ENCODE assay signal across 10 mouse cellular contexts in the genomic region with DNA sequence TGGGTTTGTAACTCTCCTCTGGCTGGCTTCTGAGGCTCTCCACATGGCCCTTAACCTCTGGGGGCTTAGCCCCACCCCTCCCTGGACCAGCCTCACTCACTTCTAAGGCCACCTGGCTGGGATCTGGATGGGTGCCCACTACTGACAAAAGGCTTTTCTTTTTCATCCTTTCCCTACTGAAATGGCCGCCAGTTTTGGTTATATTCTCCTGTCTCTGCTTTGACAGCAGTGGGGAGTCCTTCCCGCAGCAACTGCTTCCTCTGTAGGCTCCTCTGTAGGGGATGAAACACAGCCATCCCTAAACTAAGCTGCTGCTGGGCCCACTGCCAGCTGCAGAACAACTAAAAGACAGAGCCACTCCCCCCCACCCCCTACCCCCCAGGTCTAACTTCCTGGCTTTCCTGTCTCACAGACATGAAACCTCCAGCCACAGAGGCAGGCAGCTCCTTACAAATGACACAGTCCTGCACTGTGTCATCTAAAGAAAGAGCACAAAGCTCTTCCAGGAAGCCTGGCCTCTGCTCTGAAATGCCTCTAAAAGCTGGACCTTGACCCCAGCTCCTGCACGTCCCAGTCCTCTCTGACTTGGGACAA. TPM values are rescaled to one million over a fixed set of nuclear protein-coding genes. Genes with fewer than 3 reads are reported as not detected.
DNase-seq lines count a peak whose midpoint lies in the region; ATAC-seq and TF ChIP-seq lines count a peak whose summit lies in the region.
"Had no signal": no experiment of that assay in that cellular context is flagged by ENCODE, and none has a peak within 500 bp of the region (broad histone marks: within the 10 kb centered on the region; RNA-seq: fewer than 3 reads in every experiment).

No protein-coding gene starts in this region.

- H3K4me1 ChIP-seq in heart, postnatal 0 days (ENCODE audit: control insufficient read depth, insufficient read depth), result peaks cover 13% of the 10 kb centered on the region; the same call in 1 of the 2 replicates
- peaks cover 8% of the 10 kb centered on the region for H3K4me1 ChIP-seq in heart, adult 2 months (ENCODE audit: control insufficient read depth, insufficient read depth, low read length)
- peaks cover 12 to 32% of the 10 kb centered on the region in 2 experiments for H3K4me1 ChIP-seq in MEL (ENCODE audit: control insufficient read depth in 1 of 2, insufficient read depth in 2 of 2, low read length in 2 of 2)
- peaks cover 21% of the 10 kb centered on the region for H3K4me1 ChIP-seq in forebrain, embryonic 15.5 days
- peaks cover 58% of the 10 kb centered on the region for H3K4me1 ChIP-seq in liver, embryonic 15.5 days (replicated peaks)

- ATAC-seq in heart, postnatal 0 days (ENCODE audit: insufficient read depth, low read depth), result peak; percentile 18; the same call in 1 of the 2 replicates
- ATAC-seq in forebrain, embryonic 15.5 days (replicated peaks), result no peak
- ATAC-seq in liver, embryonic 15.5 days (ENCODE audit: insufficient read depth), result no peak

- TF ChIP-seq EP300 in heart, postnatal 0 days (IDR thresholded peaks at IDR 0.05; ENCODE audit: low read depth), result no peak
- no peak for TF ChIP-seq EP300 in heart, adult 2 months (IDR thresholded peaks at IDR 0.05; ENCODE audit: insufficient read depth, low read depth, low read length)
- no peak for TF ChIP-seq EP300 in MEL (IDR thresholded peaks at IDR 0.05; ENCODE audit: low read depth in 1 of 2, low read length in 2 of 2)

- no peaks in the 10 kb centered on the region for H3K36me3 ChIP-seq in heart, postnatal 0 days (replicated peaks; ENCODE audit: control insufficient read depth, insufficient read depth, low read length)
- no peaks in the 10 kb centered on the region for H3K36me3 ChIP-seq in heart, adult 2 months (ENCODE audit: control insufficient read depth, insufficient read depth, low read length)
- peaks cover 0 to 24% of the 10 kb centered on the region in 2 experiments; a peak in 2 of 4 replicates for H3K36me3 ChIP-seq in MEL (ENCODE audit: control insufficient read depth in 1 of 2, insufficient read depth in 2 of 2, low read length in 2 of 2)
- no peaks in the 10 kb centered on the region for H3K36me3 ChIP-seq in forebrain, embryonic 15.5 days
- H3K36me3 ChIP-seq in liver, embryonic 15.5 days (replicated peaks), result no peaks in the 10 kb centered on the region

- no peak overlapping the region for H3K4me2 ChIP-seq in heart, postnatal 0 days (ENCODE audit: low read depth, low read length)
- H3K4me2 ChIP-seq in forebrain, embryonic 15.5 days (replicated peaks), result no peak overlapping the region
- H3K4me2 ChIP-seq in liver, embryonic 15.5 days, result no peak overlapping the region

- no peak for DNase-seq in heart, postnatal 0 days (ENCODE audit: low spot score)
- DNase-seq in heart, adult 2 months, result no peak
- DNase-seq in MEL (ENCODE audit: low read depth, low spot score), result peak; percentile 62
- DNase-seq in layer of hippocampus, postnatal 10 days (ENCODE audit: low spot score in 2 of 2), result no peak
- DNase-seq in left cerebral cortex, postnatal 4 days, result no peak
- DNase-seq in c-Kit-positive CD71-positive TER-119-positive erythroid progenitor cells, embryonic 14.5 days (ENCODE audit: low spot score), result no peak
- DNase-seq: thymus, postnatal 36 days had no signal

- H3K27ac ChIP-seq in heart, postnatal 0 days (ENCODE audit: low read depth), result peak overlapping the region; percentile 14; the same call in 1 of the 2 replicates
- H3K27ac ChIP-seq in heart, adult 2 months, result no peak overlapping the region
- peak overlapping the region; percentile 37 for H3K27ac ChIP-seq in MEL (ENCODE audit: control insufficient read depth, low read depth, low read length)
- peak overlapping the region; percentile 52; the same call in 1 of the 2 replicates for H3K27ac ChIP-seq in forebrain, embryonic 15.5 days (replicated peaks)
- H3K27ac ChIP-seq in liver, embryonic 15.5 days (replicated peaks), result peak overlapping the region; percentile 54

- H3K9ac ChIP-seq in heart, postnatal 0 days (replicated peaks; ENCODE audit: low read depth, low read length), result no peak overlapping the region
- no peak overlapping the region for H3K9ac ChIP-seq in heart, adult 2 months (ENCODE audit: low read depth, low read length)
- H3K9ac ChIP-seq in MEL (ENCODE audit: control insufficient read depth, low read depth, low read length, poor library complexity, severe bottlenecking), result peak overlapping the region; percentile 32
- no peak overlapping the region for H3K9ac ChIP-seq in forebrain, embryonic 15.5 days (replicated peaks)
- H3K9ac ChIP-seq in liver, embryonic 15.5 days, result no peak overlapping the region

- H3K4me3 ChIP-seq in heart, postnatal 0 days (ENCODE audit: low read depth, low read length), result no peak overlapping the region
- no peak overlapping the region for H3K4me3 ChIP-seq in heart, adult 2 months
- H3K4me3 ChIP-seq in MEL (ENCODE audit: control insufficient read depth in 1 of 2, insufficient read depth in 1 of 2, low read depth in 2 of 2, low read length in 2 of 2), result no peak overlapping the region
- no peak overlapping the region for H3K4me3 ChIP-seq in forebrain, embryonic 15.5 days
- H3K4me3 ChIP-seq in liver, embryonic 15.5 days (replicated peaks), result no peak overlapping the region

- no peaks in the 10 kb centered on the region for H3K9me3 ChIP-seq in heart, postnatal 0 days (replicated peaks; ENCODE audit: control insufficient read depth, low read length)
- H3K9me3 ChIP-seq in MEL (replicated peaks; ENCODE audit: insufficient read depth, low read length), result no peaks in the 10 kb centered on the region
- H3K9me3 ChIP-seq in forebrain, embryonic 15.5 days, result no peaks in the 10 kb centered on the region
- H3K9me3 ChIP-seq in liver, embryonic 15.5 days (replicated peaks), result no peaks in the 10 kb centered on the region

- no peak for TF ChIP-seq RAD21 in MEL (IDR thresholded peaks at IDR 0.05; ENCODE audit: low read depth, low read length)

- H3K79me2 ChIP-seq in heart, adult 2 months (replicated peaks; ENCODE audit: control insufficient read depth, insufficient read depth, low read length), result no peaks in the 10 kb centered on the region
- H3K79me2 ChIP-seq in MEL (ENCODE audit: control insufficient read depth, insufficient read depth, low read length, poor library complexity), result no peaks in the 10 kb centered on the region

- no peak for TF ChIP-seq CTCF in heart, postnatal 0 days (IDR thresholded peaks at IDR 0.05; ENCODE audit: low read depth)
- no peak for TF ChIP-seq CTCF in heart, adult 2 months (IDR thresholded peaks at IDR 0.05)
- no peak for TF ChIP-seq CTCF in MEL (IDR thresholded peaks at IDR 0.05 in 2 of 3, conservative IDR thresholded peaks at IDR 0.05 in 1 of 3; ENCODE audit: control insufficient read depth in 1 of 3, insufficient read depth in 1 of 3, low read depth in 2 of 3, low read length in 3 of 3, poor library complexity in 1 of 3, severe bottlenecking in 1 of 3)

- WGBS in heart, postnatal 0 days, result 34% methylated on average over 3 of the region's 3 CpGs
- WGBS in heart, adult 2 months, result 34% methylated on average over 3 of the region's 3 CpGs
- 9% methylated on average over 3 of the region's 3 CpGs for WGBS in forebrain, embryonic 15.5 days
- 50% methylated on average over 3 of the region's 3 CpGs for WGBS in liver, embryonic 15.5 days (ENCODE audit: insufficient replicate concordance)

- H3K27me3 ChIP-seq in heart, postnatal 0 days (ENCODE audit: control insufficient read depth, insufficient read depth, low read length), result no peaks in the 10 kb centered on the region
- no peaks in the 10 kb centered on the region for H3K27me3 ChIP-seq in heart, adult 2 months (ENCODE audit: control insufficient read depth, insufficient read depth, low read length)
- no peaks in the 10 kb centered on the region for H3K27me3 ChIP-seq in MEL (ENCODE audit: control insufficient read depth in 1 of 2, insufficient read depth in 2 of 2, low read length in 2 of 2)
- no peaks in the 10 kb centered on the region for H3K27me3 ChIP-seq in forebrain, embryonic 15.5 days
- H3K27me3 ChIP-seq in liver, embryonic 15.5 days, result peaks cover 3% of the 10 kb centered on the region; the same call in 1 of the 2 replicates

- intact Hi-C loops in heart, adult 2 months (cut with DNase I), result loop anchor here (5.0 kb wide), 1 partner anchor 36 kb away; no protein-coding TSS in a partner anchor
- intact Hi-C loops in left cerebral cortex, postnatal 4 days (cut with DNase I), result no loop called here

- no peak for TF ChIP-seq POLR2A in heart, adult 2 months (IDR thresholded peaks at IDR 0.05; ENCODE audit: insufficient read depth, low read depth, low read length)
- no peak for TF ChIP-seq POLR2A in MEL (IDR thresholded peaks at IDR 0.05; ENCODE audit: control insufficient read depth in 1 of 2, insufficient read depth in 1 of 2, low read depth in 1 of 2, low read length in 2 of 2, poor library complexity in 1 of 2)

RNA-seq across cellular contexts. Expression of gene Pak6, which starts 6.3 kb away (rescaled TPM):
- 16.8 and 17.0 TPM in 2 replicates for total RNA-seq in heart, postnatal 0 days (2014; rRNA removed; ENCODE audit: low replicate concordance)
- 7.9 and 9.0 TPM in 2 replicates for polyA plus RNA-seq in heart, postnatal 0 days (2015; fragmentation: Nextera tagmentation; extraction: Ambion mirVana)
- total RNA-seq in heart, adult 2 months (2021), result 1 to 10 TPM; 6.1 to 8.1 TPM
- polyA plus RNA-seq in heart, adult 2 months (2012; rRNA removed), result 11.1 and 12.7 TPM in 2 replicates
- 14.2 and 25.4 TPM in 2 replicates for total RNA-seq in MEL (2012; rRNA removed)
- polyA plus RNA-seq in MEL (2012; ENCODE audit: insufficient read depth in 1 of 2, insufficient read length in 2 of 2, low read depth in 1 of 2, low replicate concordance in 2 of 2, missing spikeins in 1 of 2), result 10 to 100 TPM in 1 of 2 experiments, not detected in 1; 25.9 TPM
- polyA plus RNA-seq in forebrain, embryonic 15.5 days (2015; fragmentation: Nextera tagmentation; extraction: Ambion mirVana), result 27.8 and 29.2 TPM in 2 replicates
- polyA plus RNA-seq in liver, embryonic 15.5 days (2015; fragmentation: Nextera tagmentation; extraction: Ambion mirVana), result 0.30 and 0.45 TPM in 2 replicates
- 100 to 1,000 TPM; 109 to 120 TPM for total RNA-seq in layer of hippocampus, postnatal 10 days (2021)
- 100 to 1,000 TPM; 142 to 154 TPM for total RNA-seq in left cerebral cortex, postnatal 4 days (2021)

RNA-seq across cellular contexts. Expression of gene Ankrd63, which starts 47.0 kb away (rescaled TPM):
- total RNA-seq in heart, postnatal 0 days (2014; rRNA removed; ENCODE audit: low replicate concordance), result 7.6 and 14.3 TPM in 2 replicates
- 1.6 and 2.0 TPM in 2 replicates for polyA plus RNA-seq in heart, postnatal 0 days (2015; fragmentation: Nextera tagmentation; extraction: Ambion mirVana)
- 1 to 10 TPM; 1.3 to 2.5 TPM for total RNA-seq in heart, adult 2 months (2021)
- polyA plus RNA-seq in heart, adult 2 months (2012; rRNA removed), result 1.1 and 3.5 TPM in 2 replicates
- 0.08 and 0.10 TPM in 2 replicates for total RNA-seq in MEL (2012; rRNA removed)
- under 1 TPM in 1 of 2 experiments, not detected in 1; 0.53 TPM for polyA plus RNA-seq in MEL (2012; ENCODE audit: insufficient read depth in 1 of 2, insufficient read length in 2 of 2, low read depth in 1 of 2, low replicate concordance in 2 of 2, missing spikeins in 1 of 2)
- 0.43 and 0.48 TPM in 2 replicates for polyA plus RNA-seq in forebrain, embryonic 15.5 days (2015; fragmentation: Nextera tagmentation; extraction: Ambion mirVana)
- 0.07 and 0.08 TPM in 2 replicates for polyA plus RNA-seq in liver, embryonic 15.5 days (2015; fragmentation: Nextera tagmentation; extraction: Ambion mirVana)
- total RNA-seq in layer of hippocampus, postnatal 10 days (2021), result 1 to 10 TPM; 3.0 to 3.8 TPM
- total RNA-seq in left cerebral cortex, postnatal 4 days (2021), result 1 to 10 TPM; 2.2 to 2.5 TPM
- polyA plus RNA-seq: neural tube, embryonic 11.5 days had no signal

RNA-seq across cellular contexts. Expression of gene Bub1b, which starts 58.8 kb away (rescaled TPM):
- total RNA-seq in heart, postnatal 0 days (2014; rRNA removed; ENCODE audit: low replicate concordance), result 37.7 and 46.9 TPM in 2 replicates
- polyA plus RNA-seq in heart, postnatal 0 days (2015; fragmentation: Nextera tagmentation; extraction: Ambion mirVana), result 14.8 and 16.2 TPM in 2 replicates
- 1 to 10 TPM in 1 of 2 experiments, under 1 TPM in 1; 0.65 to 1.8 TPM for total RNA-seq in heart, adult 2 months (2021)
- polyA plus RNA-seq in heart, adult 2 months (2012; rRNA removed), result 0.25 and 1.1 TPM in 2 replicates
- 87.5 and 118 TPM in 2 replicates for total RNA-seq in MEL (2012; rRNA removed)
- 100 to 1,000 TPM in 1 of 2 experiments, not detected in 1; 120 TPM for polyA plus RNA-seq in MEL (2012; ENCODE audit: insufficient read depth in 1 of 2, insufficient read length in 2 of 2, low read depth in 1 of 2, low replicate concordance in 2 of 2, missing spikeins in 1 of 2)
- polyA plus RNA-seq in forebrain, embryonic 15.5 days (2015; fragmentation: Nextera tagmentation; extraction: Ambion mirVana), result 42.9 and 46.0 TPM in 2 replicates
- polyA plus RNA-seq in liver, embryonic 15.5 days (2015; fragmentation: Nextera tagmentation; extraction: Ambion mirVana), result 43.6 and 47.1 TPM in 2 replicates
- 1 to 10 TPM; 5.1 to 6.2 TPM for total RNA-seq in layer of hippocampus, postnatal 10 days (2021)
- 1 to 10 TPM; 5.7 to 5.9 TPM for total RNA-seq in left cerebral cortex, postnatal 4 days (2021)
